Mouse (Mus musculus): Measurements from ENCODE around the gene Pcca.

Gene Pcca

GRCm38 (mm10) chr14:122898550-122898949 lies 364.4 kb downstream of the Pcca start:
- no peak for DNase-seq

GRCm38 (mm10) chr14:122900679-122901078 lies 366.6 kb downstream of the Pcca start:
- DNase-seq, result no peak

GRCm38 (mm10) chr14:122901177-122901576 lies 367.1 kb downstream of the Pcca start:
- no peak for DNase-seq

DNA sequence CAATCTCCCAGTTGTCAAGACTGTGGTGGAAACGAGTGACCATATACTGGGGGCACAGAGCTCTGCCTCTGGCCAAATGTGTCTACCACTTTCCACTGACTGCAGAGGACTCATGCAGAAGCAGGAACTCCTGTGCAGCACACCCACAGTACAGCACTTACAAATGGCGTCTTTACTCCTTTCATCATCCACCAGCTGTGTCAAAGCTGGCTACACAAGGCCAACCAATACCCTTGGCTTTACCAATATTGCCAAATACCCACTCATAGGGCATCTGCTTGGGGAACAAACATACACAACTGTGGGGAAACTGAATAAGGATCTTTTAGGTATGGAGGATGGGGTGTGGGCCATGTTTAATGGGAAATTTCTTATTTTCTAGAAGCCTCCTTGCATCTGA lies 367.6 kb downstream of the Pcca start:
- DNase-seq, result no peak

- DNase-seq, result peak; percentile 67
Measured at GRCm38 (mm10) chr14:122902136-122902535, 368.0 kb downstream of the Pcca start.

DNA sequence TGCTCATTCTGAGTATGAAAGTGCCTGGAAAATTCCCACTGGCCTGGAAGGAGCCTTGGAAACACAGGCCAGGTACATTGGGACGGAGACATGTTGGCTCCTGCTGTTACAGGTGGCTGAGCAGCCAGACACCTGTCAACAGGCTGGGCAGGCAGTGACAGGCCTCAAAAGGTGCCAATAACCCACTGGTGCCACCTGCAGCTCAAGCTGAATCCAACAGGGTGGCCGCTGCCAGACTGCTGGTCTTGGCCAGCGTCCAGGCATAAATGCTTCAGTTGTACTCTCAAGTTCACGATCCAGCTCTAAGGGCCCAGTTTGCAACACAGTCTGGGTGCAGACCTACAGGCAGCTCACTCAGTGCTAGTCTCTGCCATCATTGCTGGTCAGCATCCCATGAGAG lies 368.8 kb downstream of the Pcca start:
- peak; percentile 95 for DNase-seq

DNA sequence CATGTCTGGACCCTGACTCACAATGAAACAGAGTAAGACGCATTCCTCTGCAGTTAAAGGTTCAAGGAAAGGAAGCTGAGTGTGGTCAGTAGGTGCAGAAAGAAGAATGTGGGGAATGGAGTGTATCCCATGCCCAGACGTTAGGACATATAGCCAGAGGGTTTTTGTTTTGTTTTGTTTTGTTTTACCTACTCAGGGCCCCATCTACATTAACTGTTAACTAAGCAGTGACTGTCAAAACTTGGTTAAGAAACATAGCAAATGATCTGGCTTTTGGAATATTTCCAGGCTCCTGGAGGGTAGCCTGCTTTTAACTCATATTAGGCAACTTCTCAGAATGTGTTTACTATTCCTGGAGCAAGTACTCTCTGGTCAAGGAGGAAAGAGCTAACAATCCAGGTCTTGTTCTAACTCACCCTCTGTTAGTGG lies 369.8 kb downstream of the Pcca start:
- DNase-seq, result no peak

GRCm38 (mm10) chr14:122905007-122905406 lies 370.9 kb downstream of the Pcca start:
- DNase-seq, result no peak

GRCm38 (mm10) chr14:122908075-122908474 lies 374.0 kb downstream of the Pcca start:
- DNase-seq, result no peak

DNA sequence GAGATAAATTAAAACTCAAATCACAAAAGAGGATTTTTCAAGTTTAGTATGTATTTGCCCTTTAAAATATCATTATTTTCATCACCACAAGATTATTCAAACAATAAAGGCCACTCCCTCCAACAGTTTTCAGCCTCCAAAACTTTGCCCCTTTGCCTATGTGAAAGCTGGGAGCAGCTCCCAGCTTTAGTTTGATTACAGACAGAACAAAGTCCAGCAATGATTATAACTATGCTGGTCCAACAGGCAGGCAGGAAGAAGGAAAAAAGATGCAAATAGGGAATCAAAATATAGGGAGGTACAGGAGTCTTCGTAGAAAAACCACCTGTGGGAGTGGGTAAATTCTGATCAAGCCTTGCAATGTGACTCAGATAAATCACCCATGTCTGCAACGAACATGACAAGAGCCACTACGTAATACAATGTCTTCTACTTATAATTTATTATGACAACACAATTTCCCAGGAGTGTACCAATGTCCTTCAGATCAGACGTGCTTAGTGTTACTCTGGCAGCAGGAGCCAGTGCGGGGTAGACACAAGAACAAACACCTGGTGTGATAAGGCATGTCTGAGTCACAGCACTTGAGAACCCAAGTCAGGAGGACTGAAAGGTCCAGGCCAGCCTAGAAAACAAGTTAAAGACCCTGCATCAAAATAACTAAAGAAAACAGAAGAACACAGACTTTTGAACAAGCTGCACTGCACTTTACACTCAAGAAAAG lies 375.4 kb downstream of the Pcca start:
- DNase-seq, result no peak

DNA sequence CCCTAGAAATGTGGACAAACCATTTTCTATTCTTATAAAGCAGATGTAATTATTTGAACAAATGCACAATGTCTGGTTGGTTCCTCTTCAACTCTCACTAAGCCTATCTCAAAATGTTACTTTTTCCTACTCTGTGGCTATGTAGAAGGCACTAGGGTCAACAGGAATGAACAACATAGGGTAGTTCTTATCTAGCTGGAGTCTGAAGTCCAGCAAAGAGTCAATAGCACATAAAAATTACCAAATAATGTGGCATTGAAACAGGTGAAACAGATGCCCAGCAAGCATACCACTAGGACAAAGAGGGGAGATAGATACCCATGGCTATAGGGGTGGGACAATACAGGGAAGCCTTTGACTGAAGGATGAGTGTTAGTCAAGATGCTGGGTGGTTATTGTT lies 377.1 kb downstream of the Pcca start:
- DNase-seq, result no peak

DNA sequence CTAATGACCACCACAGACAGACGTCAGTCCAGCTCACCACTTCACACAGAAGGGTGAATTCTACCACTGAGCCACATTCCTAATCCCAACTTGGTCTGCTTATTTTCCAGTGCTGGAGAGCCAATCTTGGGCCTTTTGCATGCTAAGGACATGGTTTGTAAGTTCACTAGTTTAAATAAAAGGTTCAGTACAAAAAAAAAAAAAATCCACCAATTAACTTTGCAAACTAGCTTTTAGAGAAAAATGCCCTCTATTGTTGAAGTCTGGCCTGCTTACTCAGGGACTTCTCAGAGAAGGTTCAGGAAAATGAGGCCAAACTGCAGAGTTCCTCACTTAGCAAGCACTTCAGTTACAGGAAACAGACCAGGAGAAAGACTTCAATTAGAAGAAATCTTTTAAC lies 378.0 kb downstream of the Pcca start:
- DNase-seq, result no peak

DNA sequence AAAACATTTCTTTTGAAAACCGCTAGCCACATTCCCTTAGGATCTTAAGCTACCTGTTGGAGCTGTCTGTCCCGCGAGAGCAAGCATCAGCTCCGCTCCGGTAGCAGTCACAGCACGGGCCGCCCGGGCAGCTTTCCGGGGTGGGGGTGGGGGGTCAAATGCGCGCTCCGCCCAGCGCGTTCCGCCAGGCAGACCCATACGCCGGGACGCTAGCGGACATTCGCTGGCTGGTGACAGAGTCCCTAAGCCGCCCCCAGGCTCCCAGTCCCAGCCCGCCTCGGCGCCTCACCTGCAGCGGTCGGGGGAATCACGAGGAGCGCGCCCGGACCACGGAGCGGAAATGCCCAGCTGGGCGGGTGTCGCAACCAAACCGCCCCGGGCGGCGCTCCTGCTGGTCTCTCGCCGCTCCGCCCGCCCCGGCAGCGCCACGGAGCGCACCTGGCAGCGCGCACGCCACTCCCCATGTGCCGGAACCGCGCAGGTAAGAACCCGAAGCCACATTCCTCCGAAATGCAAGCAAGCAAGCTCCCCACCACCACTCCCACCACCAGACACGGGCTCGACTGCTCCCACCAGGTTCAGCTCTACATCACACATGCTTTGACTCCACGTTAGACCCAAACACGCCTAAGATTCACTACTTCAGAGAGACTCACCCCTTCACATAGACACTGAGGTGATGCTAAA lies 378.8 kb downstream of the Pcca start:
- peak; percentile 80 for DNase-seq

- no peak for DNase-seq
Measured at GRCm38 (mm10) chr14:122913657-122914056, 379.5 kb downstream of the Pcca start, which contains the start of gene Ggact. Gene Ggact (minus strand): TSS chr14:122913757.

DNA sequence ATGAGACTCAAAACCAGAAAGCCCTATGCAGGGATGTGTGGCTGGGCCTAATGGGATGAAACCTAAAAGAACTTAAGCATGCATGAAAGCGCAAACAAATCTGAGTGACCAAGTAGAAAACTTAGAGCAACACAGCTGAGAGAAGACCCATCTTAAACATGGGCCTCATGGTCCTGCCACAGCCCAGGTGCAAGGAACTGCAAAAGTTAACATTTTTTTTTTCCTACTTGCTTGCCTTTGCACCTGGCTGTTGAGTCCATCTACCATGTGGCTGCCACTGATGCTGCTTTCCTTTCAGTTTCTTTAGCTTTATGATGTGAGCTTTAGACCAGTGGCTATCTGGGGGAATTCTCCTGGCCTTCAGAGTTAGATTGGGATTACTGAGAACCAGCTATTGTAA lies 383.6 kb downstream of the Pcca start:
- DNase-seq, result no peak

DNA sequence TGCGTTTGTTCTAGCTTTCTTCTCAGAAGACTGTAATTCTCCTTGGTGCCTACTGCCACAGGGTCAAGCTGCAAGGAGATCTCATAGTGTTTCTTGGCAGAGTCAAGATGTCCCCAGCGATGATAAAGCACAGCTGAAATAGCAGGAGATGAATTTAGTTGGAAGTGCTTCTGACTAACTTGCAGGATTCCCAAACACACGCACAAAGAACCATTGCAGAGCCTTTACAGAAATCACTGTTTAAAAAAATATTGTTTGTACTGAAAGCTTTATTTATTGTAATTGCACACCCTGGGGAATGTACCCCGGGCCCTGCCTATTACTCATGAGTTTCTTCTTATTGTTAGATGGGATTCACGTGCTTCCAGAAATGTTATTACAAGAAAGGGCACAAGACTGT lies 385.9 kb downstream of the Pcca start:
- DNase-seq, result no peak

GRCm38 (mm10) chr14:122936460-122936859 lies 402.3 kb downstream of the Pcca start:
- peak; percentile 32 for DNase-seq
